Mouse (Mus musculus) liver, embryonic 12.5 days (tissue): ENCODE data around the gene Dph5. TPM values are rescaled to one million over a fixed set of nuclear protein-coding genes. Genes with fewer than 3 reads are reported as not detected.
"Not testable (repeated sequence)": the region's sequence is repeated elsewhere in the genome, so short reads cannot be mapped to it uniquely, and the experiment has no call there.

Experiments used
- ATAC-seq: fragments of 200-750 bp; cut with Nextera tagmentation; 2 replicates; pipeline ENCODE4 v1.8.0; 2017; ENCODE audit warnings: moderate number of reproducible peaks, mild to moderate bottlenecking, moderate library complexity
- H3K27ac ChIP-seq: fragments of 300-500 bp; sonication (generic); 2 replicates; pipeline ENCODE4 v1.5.1; 2016; ENCODE audit warnings: mild to moderate bottlenecking
- H3K27me3 ChIP-seq: fragments of 300-500 bp; sonication (generic); replicated peaks from 2 replicates; pipeline ENCODE4 v1.6.1; 2016; ENCODE audit warnings: mild to moderate bottlenecking, moderate library complexity
- H3K36me3 ChIP-seq: fragments of 300-500 bp; sonication (generic); 2 replicates; pipeline ENCODE4 v1.6.1; 2016; ENCODE audit warnings: mild to moderate bottlenecking, moderate library complexity
- H3K4me1 ChIP-seq: fragments of 300-500 bp; sonication (generic); 2 replicates; pipeline ENCODE4 v1.6.1; 2016
- H3K4me2 ChIP-seq: fragments of 300-500 bp; sonication (generic); 2 replicates; pipeline ENCODE4 v1.6.1; 2016; ENCODE audit warnings: mild to moderate bottlenecking, moderate library complexity
- H3K4me3 ChIP-seq: fragments of 300-500 bp; sonication (generic); 2 replicates; pipeline ENCODE4 v1.5.1; 2016; ENCODE audit warnings: mild to moderate bottlenecking, moderate library complexity
- H3K9ac ChIP-seq: fragments of 300-500 bp; sonication (generic); 2 replicates; pipeline ENCODE4 v1.6.1; 2016; ENCODE audit warnings: mild to moderate bottlenecking, moderate library complexity
- H3K9me3 ChIP-seq: fragments of 300-500 bp; sonication (generic); replicated peaks from 2 replicates; pipeline ENCODE4 v1.6.1; 2016; ENCODE audit warnings: mild to moderate bottlenecking, moderate library complexity
- WGBS: fragments of 180-500 bp; shearing (Covaris S2); methylation state at CpG from one replicate; pipeline ENCODE4 v1.1.7; 2016; ENCODE audit not compliant: insufficient replicate concordance; 5-methylcytosine and 5-hydroxymethylcytosine counted together
- polyA plus RNA-seq: library from polyadenylated mRNA; unstranded; fragments of >200 nt; fragmentation: Nextera tagmentation; extraction: Ambion mirVana; gene quantifications from 2 replicates; pipeline ENCODE4 v1.2.1, GENCODE M21; 2016

The Dph5 gene
- polyA plus RNA-seq, 1 experiment from 2014 or later = 32.1 TPM

- no peak overlapping the region for H3K27ac ChIP-seq
- ATAC-seq = no peak
- WGBS = 75% methylated on average over 3 of the region's 3 CpGs
- no peak overlapping the region for H3K4me2 ChIP-seq
- no peak overlapping the region for H3K9ac ChIP-seq
- no peaks in the 10 kb centered on the region for H3K9me3 ChIP-seq
- H3K27me3 ChIP-seq = no peaks in the 10 kb centered on the region
- no peak overlapping the region for H3K4me3 ChIP-seq
- peaks cover 8% of the 10 kb centered on the region; the same call in 1 of the 2 replicates for H3K4me1 ChIP-seq
- no peaks in the 10 kb centered on the region for H3K36me3 ChIP-seq
Observed at GRCm38 (mm10) chr3:115858822-115859221, 28.8 kb upstream of the Dph5 start.

- H3K4me1 ChIP-seq, H3K27me3 ChIP-seq, H3K36me3 ChIP-seq, H3K4me3 ChIP-seq, H3K9ac ChIP-seq, ATAC-seq, H3K27ac ChIP-seq, H3K9me3 ChIP-seq, H3K4me2 ChIP-seq: not testable (repeated sequence)
- 58% methylated on average over 1 of the region's 1 CpGs for WGBS
Observed at GRCm38 (mm10) chr3:115860780-115861179, 26.9 kb upstream of the Dph5 start.

GRCm38 (mm10) chr3:115863487-115863886 lies 24.1 kb upstream of the Dph5 start:
- Histone ChIP-seq H3K9me3 (no peaks in the 10 kb centered on the region), H3K27me3 (no peaks in the 10 kb centered on the region), H3K4me2 (no peak overlapping the region), H3K27ac (no peak overlapping the region), H3K4me1 (peaks cover 14% of the 10 kb centered on the region), H3K4me3 (no peak overlapping the region), H3K9ac (no peak overlapping the region), H3K36me3 (no peaks in the 10 kb centered on the region)
- 68% methylated on average over 4 of the region's 4 CpGs for WGBS
- ATAC-seq = no peak

GRCm38 (mm10) chr3:115867150-115867549 lies 20.5 kb upstream of the Dph5 start:
- Histone ChIP-seq H3K36me3 (no peaks in the 10 kb centered on the region), H3K4me3 (no peak overlapping the region), H3K4me2 (no peak overlapping the region), H3K9me3 (no peaks in the 10 kb centered on the region), H3K27me3 (no peaks in the 10 kb centered on the region), H3K4me1 (peaks cover 26% of the 10 kb centered on the region), H3K9ac (no peak overlapping the region), H3K27ac (no peak overlapping the region)
- ATAC-seq = no peak
- 77% methylated on average over 4 of the region's 4 CpGs for WGBS

- H3K27ac ChIP-seq = no peak overlapping the region
- no peaks in the 10 kb centered on the region for H3K36me3 ChIP-seq
- no peak for ATAC-seq
- no peak overlapping the region for H3K4me2 ChIP-seq
- no peaks in the 10 kb centered on the region for H3K27me3 ChIP-seq
- no peak overlapping the region for H3K4me3 ChIP-seq
- peaks cover 22% of the 10 kb centered on the region for H3K4me1 ChIP-seq
- H3K9me3 ChIP-seq = no peaks in the 10 kb centered on the region
- H3K9ac ChIP-seq = no peak overlapping the region
- WGBS = 48% methylated on average over 1 of the region's 1 CpGs
Observed at GRCm38 (mm10) chr3:115867901-115868300, 19.7 kb upstream of the Dph5 start.

- H3K27me3 ChIP-seq = no peaks in the 10 kb centered on the region
- H3K9ac ChIP-seq = no peak overlapping the region
- H3K4me3 ChIP-seq = no peak overlapping the region
- H3K27ac ChIP-seq = no peak overlapping the region
- peaks cover 19% of the 10 kb centered on the region for H3K4me1 ChIP-seq
- H3K9me3 ChIP-seq = no peaks in the 10 kb centered on the region
- H3K4me2 ChIP-seq = peak overlapping the region; percentile 37
- WGBS = 11% methylated on average over 2 of the region's 2 CpGs
- no peaks in the 10 kb centered on the region for H3K36me3 ChIP-seq
- peak; percentile 89 for ATAC-seq
Observed at GRCm38 (mm10) chr3:115869360-115869759, 18.3 kb upstream of the Dph5 start.

- ATAC-seq = no peak
- 70% methylated on average over 6 of the region's 6 CpGs for WGBS
Observed at GRCm38 (mm10) chr3:115875551-115875950, 12.1 kb upstream of the Dph5 start.

GRCm38 (mm10) chr3:115877133-115877532 lies 10.5 kb upstream of the Dph5 start:
- H3K27ac ChIP-seq = no peak overlapping the region
- no peaks in the 10 kb centered on the region for H3K4me1 ChIP-seq
- no peaks in the 10 kb centered on the region for H3K36me3 ChIP-seq
- H3K4me2 ChIP-seq = no peak overlapping the region
- H3K4me3 ChIP-seq = no peak overlapping the region
- ATAC-seq = no peak
- H3K9ac ChIP-seq = no peak overlapping the region
- H3K9me3 ChIP-seq = no peaks in the 10 kb centered on the region
- WGBS = 67% methylated on average over 1 of the region's 1 CpGs
- H3K27me3 ChIP-seq = no peaks in the 10 kb centered on the region

More at GRCm38 (mm10) chr3:115875551-115875950, 12.1 kb upstream of the Dph5 start:
- no peaks in the 10 kb centered on the region for H3K9me3 ChIP-seq
- H3K4me1 ChIP-seq = no peaks in the 10 kb centered on the region
- H3K27ac ChIP-seq = no peak overlapping the region
- H3K27me3 ChIP-seq = no peaks in the 10 kb centered on the region
- H3K4me3 ChIP-seq = no peak overlapping the region
- H3K9ac ChIP-seq = 0 out of 2 replicates have a peak overlapping the region, but pooled peaks have one; percentile 17
- H3K36me3 ChIP-seq = no peaks in the 10 kb centered on the region
- H3K4me2 ChIP-seq = no peak overlapping the region

GRCm38 (mm10) chr3:115884086-115884485 lies 3.6 kb upstream of the Dph5 start:
- Histone ChIP-seq H3K4me2 (no peak overlapping the region), H3K9me3 (no peaks in the 10 kb centered on the region), H3K27me3 (no peaks in the 10 kb centered on the region), H3K4me3 (no peak overlapping the region), H3K36me3 (no peaks in the 10 kb centered on the region), H3K9ac (no peak overlapping the region), H3K27ac (no peak overlapping the region), H3K4me1 (peaks cover 14% of the 10 kb centered on the region)
- no peak for ATAC-seq
- WGBS = 73% methylated on average over 1 of the region's 1 CpGs

- Histone ChIP-seq H3K4me2 (peak overlapping the region; percentile 81), H3K27ac (peak overlapping the region; percentile 74), H3K9me3 (no peaks in the 10 kb centered on the region), H3K27me3 (no peaks in the 10 kb centered on the region), H3K36me3 (peaks cover 16% of the 10 kb centered on the region), H3K4me3 (peak overlapping the region; percentile 83), H3K4me1 (peaks cover 20% of the 10 kb centered on the region), H3K9ac (peak overlapping the region; percentile 76)
- ATAC-seq = peak; percentile 63
- 2% methylated on average over 21 of the region's 21 CpGs for WGBS
Observed at GRCm38 (mm10) chr3:115888310-115889106, 871 bp downstream of the Dph5 start.

GRCm38 (mm10) chr3:115892341-115892740 lies 4.7 kb downstream of the Dph5 start:
- no peak for ATAC-seq
- 75% methylated on average over 4 of the region's 4 CpGs for WGBS

GRCm38 (mm10) chr3:115893166-115893565 lies 5.5 kb downstream of the Dph5 start:
- no peak overlapping the region for H3K4me2 ChIP-seq
- peaks cover 11% of the 10 kb centered on the region; the same call in 1 of the 2 replicates for H3K4me1 ChIP-seq
- H3K9me3 ChIP-seq = no peaks in the 10 kb centered on the region
- no peak overlapping the region for H3K4me3 ChIP-seq
- no peaks in the 10 kb centered on the region for H3K27me3 ChIP-seq
- ATAC-seq = no peak
- no peak overlapping the region for H3K27ac ChIP-seq
- H3K36me3 ChIP-seq = peaks cover 39% of the 10 kb centered on the region
- 85% methylated on average over 2 of the region's 2 CpGs for WGBS
- no peak overlapping the region for H3K9ac ChIP-seq

More at GRCm38 (mm10) chr3:115892341-115892740, 4.7 kb downstream of the Dph5 start:
- Histone ChIP-seq H3K4me2 (no peak overlapping the region), H3K36me3 (peaks cover 39% of the 10 kb centered on the region), H3K27me3 (no peaks in the 10 kb centered on the region), H3K4me3 (no peak overlapping the region), H3K9ac (no peak overlapping the region), H3K27ac (no peak overlapping the region), H3K4me1 (peaks cover 11% of the 10 kb centered on the region; the same call in 1 of the 2 replicates), H3K9me3 (no peaks in the 10 kb centered on the region)
